Mouse (Mus musculus) spleen, adult 2 months (tissue): Measurements from ENCODE around the gene Serp2.

Experiments used
- CTCF ChIP-seq: fragments of 200-500 bp; IDR thresholded peaks from 2 replicates; pipeline ENCODE4 v1.5.1; 2011; ENCODE audit warnings: mild to moderate bottlenecking, inconsistent platforms; ENCODE audit not compliant: insufficient read depth, insufficient read length, insufficient replicate concordance; ENCODE audit errors: extremely low read depth
- POLR2A ChIP-seq: fragments of 200-500 bp; IDR thresholded peaks from 2 replicates; pipeline ENCODE4 v1.6.1; 2011; ENCODE audit warnings: low read depth, low read length, inconsistent platforms

DNA sequence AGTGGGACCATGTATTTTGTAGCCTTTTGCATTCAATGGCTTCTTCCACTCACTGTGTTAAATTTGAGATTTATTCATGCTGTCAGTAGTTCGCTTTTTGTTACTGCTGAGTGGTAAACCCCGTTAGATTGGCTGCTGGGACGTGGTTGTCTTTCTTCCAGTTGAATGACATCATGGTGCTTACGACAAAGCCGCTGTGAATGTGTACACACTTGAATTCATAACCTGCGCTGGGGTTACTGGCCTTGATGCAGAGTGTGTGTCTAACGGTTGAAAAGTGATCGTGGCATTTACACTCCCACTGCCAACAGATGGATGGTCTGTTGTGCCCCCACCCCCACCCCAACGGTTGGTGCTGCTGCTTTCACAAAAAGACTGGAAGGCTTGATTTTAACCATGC lies 59.5 kb downstream of the Serp2 start:
- no peak for TF ChIP-seq POLR2A
- no peak for TF ChIP-seq CTCF
